Mouse (Mus musculus) spleen, embryonic (tissue): Measurements from ENCODE around the gene Phf14.
"Not testable (repeated sequence)": the region's sequence is repeated elsewhere in the genome, so short reads cannot be mapped to it uniquely, and the experiment has no call there.

Experiments used
- CTCF ChIA-PET: fragments of 350-600 bp; sonication (Branson Sonifier 250); formaldehyde crosslinking; loops from one replicate; lab custom pipeline; 2022; lab: Charles Lee

Gene Phf14

GRCm38 (mm10) chr6:11907269-11908032 lies at the start of gene Phf14, which contains the start of gene Ndufa4:
Gene Phf14, plus strand, starts transcription at chr6:11907809.
Gene Ndufa4, minus strand, starts transcription at chr6:11907497.
- CTCF ChIA-PET, result no interaction called here

- CTCF ChIA-PET, result not testable (repeated sequence)
Observed at GRCm38 (mm10) chr6:11875364-11875763, 32.2 kb upstream of the Phf14 start.

- CTCF ChIA-PET, result no interaction called here
Observed at GRCm38 (mm10) chr6:11900809-11901310, 6.7 kb upstream of the Phf14 start.

GRCm38 (mm10) chr6:11906890-11907268 lies 730 bp upstream of the Phf14 start:
- CTCF ChIA-PET, result no interaction called here

GRCm38 (mm10) chr6:11908170-11908569 lies 561 bp downstream of the Phf14 start:
- CTCF ChIA-PET, result no interaction called here

GRCm38 (mm10) chr6:11925496-11926041 lies 18.0 kb downstream of the Phf14 start:
- CTCF ChIA-PET, result no interaction called here

- CTCF ChIA-PET, result no interaction called here
Observed at GRCm38 (mm10) chr6:11926082-11926595, 18.5 kb downstream of the Phf14 start.

GRCm38 (mm10) chr6:11927485-11927884 lies 19.9 kb downstream of the Phf14 start:
- CTCF ChIA-PET, result no interaction called here

GRCm38 (mm10) chr6:11933403-11933802 lies 25.8 kb downstream of the Phf14 start:
- CTCF ChIA-PET, result interaction anchor here (0.7 kb wide), 1 partner anchor 24 kb away, joined by 4 read pairs; no protein-coding TSS in a partner anchor

- CTCF ChIA-PET, result no interaction called here
Observed at GRCm38 (mm10) chr6:11940895-11941294, 33.3 kb downstream of the Phf14 start.

- CTCF ChIA-PET, result no interaction called here
Observed at GRCm38 (mm10) chr6:11942089-11942488, 34.5 kb downstream of the Phf14 start.

- CTCF ChIA-PET, result no interaction called here
Observed at GRCm38 (mm10) chr6:11948100-11948499, 40.5 kb downstream of the Phf14 start.

GRCm38 (mm10) chr6:11960172-11960571 lies 52.6 kb downstream of the Phf14 start:
- CTCF ChIA-PET, result no interaction called here

- CTCF ChIA-PET, result no interaction called here
Observed at GRCm38 (mm10) chr6:11993782-11994181, 86.2 kb downstream of the Phf14 start.

- CTCF ChIA-PET, result no interaction called here
Observed at GRCm38 (mm10) chr6:11998576-11998975, 91.0 kb downstream of the Phf14 start.

- CTCF ChIA-PET, result no interaction called here
Observed at GRCm38 (mm10) chr6:11999506-11999905, 91.9 kb downstream of the Phf14 start.

GRCm38 (mm10) chr6:12005455-12005854 lies 97.8 kb downstream of the Phf14 start:
- CTCF ChIA-PET, result no interaction called here

GRCm38 (mm10) chr6:12006001-12006400 lies 98.4 kb downstream of the Phf14 start:
- CTCF ChIA-PET, result no interaction called here

- CTCF ChIA-PET, result no interaction called here
Observed at GRCm38 (mm10) chr6:12012103-12012502, 104.5 kb downstream of the Phf14 start.

GRCm38 (mm10) chr6:12014035-12014434 lies 106.4 kb downstream of the Phf14 start:
- CTCF ChIA-PET, result no interaction called here

GRCm38 (mm10) chr6:12014733-12015132 lies 107.1 kb downstream of the Phf14 start:
- CTCF ChIA-PET, result no interaction called here

GRCm38 (mm10) chr6:12019736-12020135 lies 112.1 kb downstream of the Phf14 start:
- CTCF ChIA-PET, result no interaction called here

GRCm38 (mm10) chr6:12020156-12020555 lies 112.5 kb downstream of the Phf14 start:
- CTCF ChIA-PET, result no interaction called here
